ENCODE assay signal across 10 mouse cellular contexts in genomic region chr7:141324686-141325085, GRCm38 (mm10). TPM values are rescaled to one million over a fixed set of nuclear protein-coding genes. Genes with fewer than 3 reads are reported as not detected.
A peak's percentile ranks its signal among the peaks of the same experiment; 100 is the strongest.
DNase-seq lines count a peak whose midpoint lies in the region; ATAC-seq and TF ChIP-seq lines count a peak whose summit lies in the region.
"Had no signal": no experiment of that assay in that cellular context is flagged by ENCODE, and none has a peak within 500 bp of the region (broad histone marks: within the 10 kb centered on the region; RNA-seq: fewer than 3 reads in every experiment).

No protein-coding gene starts in this region.

- peak overlapping the region; percentile 26; the same call in 1 of the 2 replicates for H3K4me2 ChIP-seq in forebrain, embryonic 13.5 days
- H3K4me2 ChIP-seq in forebrain, embryonic 12.5 days, result no peak overlapping the region
- no peak overlapping the region for H3K4me2 ChIP-seq in limb, embryonic 13.5 days (replicated peaks)
- no peak overlapping the region for H3K4me2 ChIP-seq in limb, embryonic 14.5 days (replicated peaks; ENCODE audit: low read depth, low read length, severe bottlenecking)
- H3K4me2 ChIP-seq in lung, postnatal 0 days (replicated peaks; ENCODE audit: low read depth, low read length), result no peak overlapping the region
- H3K4me2 ChIP-seq: stomach, embryonic 15.5 days had no signal

- ATAC-seq in forebrain, embryonic 13.5 days, result no peak
- no peak for ATAC-seq in forebrain, embryonic 12.5 days (ENCODE audit: low FRiP score)
- ATAC-seq in limb, embryonic 13.5 days (ENCODE audit: low FRiP score, low read depth), result no peak
- no peak for ATAC-seq in limb, embryonic 14.5 days (ENCODE audit: low FRiP score, low read depth)
- no peak for ATAC-seq in lung, postnatal 0 days

- no peaks in the 10 kb centered on the region for H3K27me3 ChIP-seq in forebrain, embryonic 13.5 days
- no peaks in the 10 kb centered on the region for H3K27me3 ChIP-seq in forebrain, embryonic 12.5 days
- no peaks in the 10 kb centered on the region for H3K27me3 ChIP-seq in limb, embryonic 13.5 days
- no peaks in the 10 kb centered on the region for H3K27me3 ChIP-seq in limb, embryonic 10.5 days (ENCODE audit: low read depth, poor library complexity, severe bottlenecking)
- no peaks in the 10 kb centered on the region for H3K27me3 ChIP-seq in limb, embryonic 14.5 days (ENCODE audit: control insufficient read depth, insufficient read depth, low read length)
- no peaks in the 10 kb centered on the region for H3K27me3 ChIP-seq in lung, postnatal 0 days (replicated peaks; ENCODE audit: insufficient read depth, low read length)
- H3K27me3 ChIP-seq: stomach, embryonic 15.5 days had no signal

- peaks cover 35% of the 10 kb centered on the region for H3K4me1 ChIP-seq in forebrain, embryonic 13.5 days
- H3K4me1 ChIP-seq in forebrain, embryonic 12.5 days, result peaks cover 31% of the 10 kb centered on the region
- H3K4me1 ChIP-seq in limb, embryonic 13.5 days, result peaks cover 31% of the 10 kb centered on the region
- peaks cover 29% of the 10 kb centered on the region for H3K4me1 ChIP-seq in limb, embryonic 10.5 days
- H3K4me1 ChIP-seq in limb, embryonic 14.5 days (ENCODE audit: control insufficient read depth, insufficient read depth, low read length), result peaks cover 19% of the 10 kb centered on the region
- H3K4me1 ChIP-seq in lung, postnatal 0 days (ENCODE audit: insufficient read depth, low read depth, low read length), result peaks cover 17% of the 10 kb centered on the region; the same call in 1 of the 2 replicates

- no peak overlapping the region for H3K4me3 ChIP-seq in forebrain, embryonic 13.5 days
- no peak overlapping the region for H3K4me3 ChIP-seq in forebrain, embryonic 12.5 days (replicated peaks)
- no peak overlapping the region for H3K4me3 ChIP-seq in limb, embryonic 13.5 days
- no peak overlapping the region for H3K4me3 ChIP-seq in limb, embryonic 10.5 days
- no peak overlapping the region for H3K4me3 ChIP-seq in limb, embryonic 14.5 days (replicated peaks; ENCODE audit: low read length)
- H3K4me3 ChIP-seq in lung, postnatal 0 days (ENCODE audit: low read depth, low read length), result no peak overlapping the region
- H3K4me3 ChIP-seq: stomach, embryonic 15.5 days had no signal

- DNase-seq in limb, embryonic 10.5 days (ENCODE audit: low spot score), result no peak
- DNase-seq in fat pad, adult 2 months (ENCODE audit: extremely low read depth, low read depth, low spot score), result peak; percentile 28
- DNase-seq in limb, embryonic 14.5 days (ENCODE audit: low spot score), result no peak
- DNase-seq in Muller cell, postnatal 12 days (ENCODE audit: inconsistent ontology term), result no peak
- no peak for DNase-seq in lung, postnatal 0 days (ENCODE audit: low spot score)
- DNase-seq: lung, adult 2 months had no signal

- WGBS in forebrain, embryonic 13.5 days, result 88% methylated on average over 1 of the region's 1 CpGs
- WGBS in forebrain, embryonic 12.5 days, result 86% methylated on average over 1 of the region's 1 CpGs
- 100% methylated on average over 1 of the region's 1 CpGs for WGBS in limb, embryonic 13.5 days
- WGBS in limb, embryonic 10.5 days, result 100% methylated on average over 1 of the region's 1 CpGs
- WGBS in limb, embryonic 14.5 days, result 81% methylated on average over 1 of the region's 1 CpGs
- WGBS in lung, postnatal 0 days, result 94% methylated on average over 1 of the region's 1 CpGs

- H3K27ac ChIP-seq in forebrain, embryonic 13.5 days, result no peak overlapping the region
- H3K27ac ChIP-seq in forebrain, embryonic 12.5 days, result no peak overlapping the region
- no peak overlapping the region for H3K27ac ChIP-seq in limb, embryonic 13.5 days
- no peak overlapping the region for H3K27ac ChIP-seq in limb, embryonic 10.5 days
- H3K27ac ChIP-seq in limb, embryonic 14.5 days (replicated peaks; ENCODE audit: low read depth, low read length), result no peak overlapping the region
- no peak overlapping the region for H3K27ac ChIP-seq in lung, postnatal 0 days (ENCODE audit: low read length)
- H3K27ac ChIP-seq: stomach, embryonic 15.5 days had no signal

- H3K36me3 ChIP-seq in forebrain, embryonic 13.5 days (ENCODE audit: poor library complexity, severe bottlenecking), result peaks cover 46% of the 10 kb centered on the region
- peaks cover 48% of the 10 kb centered on the region for H3K36me3 ChIP-seq in forebrain, embryonic 12.5 days (replicated peaks)
- H3K36me3 ChIP-seq in limb, embryonic 13.5 days, result peaks cover 48% of the 10 kb centered on the region
- peaks cover 55% of the 10 kb centered on the region for H3K36me3 ChIP-seq in limb, embryonic 10.5 days
- peaks cover 45% of the 10 kb centered on the region for H3K36me3 ChIP-seq in limb, embryonic 14.5 days (ENCODE audit: control insufficient read depth, insufficient read depth, low read length)
- peaks cover 11% of the 10 kb centered on the region for H3K36me3 ChIP-seq in lung, postnatal 0 days (ENCODE audit: insufficient read depth, low read length)

- no peaks in the 10 kb centered on the region for H3K9me3 ChIP-seq in forebrain, embryonic 13.5 days (replicated peaks)
- no peaks in the 10 kb centered on the region for H3K9me3 ChIP-seq in forebrain, embryonic 12.5 days
- no peaks in the 10 kb centered on the region for H3K9me3 ChIP-seq in limb, embryonic 13.5 days
- no peaks in the 10 kb centered on the region for H3K9me3 ChIP-seq in limb, embryonic 10.5 days (replicated peaks)
- no peaks in the 10 kb centered on the region for H3K9me3 ChIP-seq in limb, embryonic 14.5 days (ENCODE audit: control insufficient read depth, low read length)
- H3K9me3 ChIP-seq in lung, postnatal 0 days (ENCODE audit: low read length), result no peaks in the 10 kb centered on the region
- H3K9me3 ChIP-seq: stomach, embryonic 15.5 days had no signal

- TF ChIP-seq POLR2A in limb, embryonic 14.5 days (IDR thresholded peaks at IDR 0.05; ENCODE audit: borderline replicate concordance, extremely low read depth, insufficient read depth, insufficient read length), result no peak

- no peak for TF ChIP-seq CTCF in lung, postnatal 0 days (IDR thresholded peaks at IDR 0.05)

- no peak overlapping the region for H3K9ac ChIP-seq in forebrain, embryonic 13.5 days
- no peak overlapping the region for H3K9ac ChIP-seq in forebrain, embryonic 12.5 days
- H3K9ac ChIP-seq in limb, embryonic 13.5 days, result peak overlapping the region; percentile 19; the same call in 1 of the 2 replicates
- H3K9ac ChIP-seq in limb, embryonic 14.5 days (ENCODE audit: low read depth, low read length, severe bottlenecking), result peak overlapping the region; percentile 31; the same call in 1 of the 2 replicates
- H3K9ac ChIP-seq in lung, postnatal 0 days (replicated peaks; ENCODE audit: low read depth), result no peak overlapping the region
- H3K9ac ChIP-seq: stomach, embryonic 15.5 days had no signal

- no peak for TF ChIP-seq EP300 in lung, postnatal 0 days (IDR thresholded peaks at IDR 0.05)

RNA-seq across cellular contexts. Expression of gene Deaf1, which starts 2.8 kb away (rescaled TPM):
- polyA plus RNA-seq in forebrain, embryonic 13.5 days (2015; fragmentation: Nextera tagmentation; extraction: Ambion mirVana), result 88.1 and 105 TPM in 2 replicates
- 74.0 and 78.4 TPM in 2 replicates for polyA plus RNA-seq in forebrain, embryonic 12.5 days (2016; fragmentation: Nextera tagmentation; extraction: Ambion mirVana)
- polyA plus RNA-seq in limb, embryonic 13.5 days (2015; fragmentation: Nextera tagmentation; extraction: Ambion mirVana), result 77.5 and 79.9 TPM in 2 replicates
- 44.1 and 59.5 TPM in 2 replicates for polyA plus RNA-seq in limb, embryonic 10.5 days (2016; fragmentation: Nextera tagmentation; extraction: Ambion mirVana)
- 47.0 TPM in 2 replicates for polyA plus RNA-seq in limb, embryonic 14.5 days (2012; rRNA removed)
- 82.6 and 89.1 TPM in 2 replicates for polyA plus RNA-seq in limb, embryonic 14.5 days (2014; fragmentation: Nextera tagmentation; extraction: Ambion mirVana)
- polyA plus RNA-seq in lung, postnatal 0 days (2015; fragmentation: Nextera tagmentation; extraction: Ambion mirVana), result 35.7 and 40.8 TPM in 2 replicates

RNA-seq across cellular contexts. Expression of gene Tmem80, which starts 2.9 kb away (rescaled TPM):
- 61.3 and 66.0 TPM in 2 replicates for polyA plus RNA-seq in forebrain, embryonic 13.5 days (2015; fragmentation: Nextera tagmentation; extraction: Ambion mirVana)
- polyA plus RNA-seq in forebrain, embryonic 12.5 days (2016; fragmentation: Nextera tagmentation; extraction: Ambion mirVana), result 59.9 and 63.6 TPM in 2 replicates
- 45.0 and 48.7 TPM in 2 replicates for polyA plus RNA-seq in limb, embryonic 13.5 days (2015; fragmentation: Nextera tagmentation; extraction: Ambion mirVana)
- polyA plus RNA-seq in limb, embryonic 10.5 days (2016; fragmentation: Nextera tagmentation; extraction: Ambion mirVana), result 42.9 and 46.1 TPM in 2 replicates
- 55.6 and 59.5 TPM in 2 replicates for polyA plus RNA-seq in limb, embryonic 14.5 days (2012; rRNA removed)
- polyA plus RNA-seq in limb, embryonic 14.5 days (2014; fragmentation: Nextera tagmentation; extraction: Ambion mirVana), result 23.4 and 23.6 TPM in 2 replicates
- polyA plus RNA-seq in lung, postnatal 0 days (2015; fragmentation: Nextera tagmentation; extraction: Ambion mirVana), result 34.7 and 44.1 TPM in 2 replicates

RNA-seq across cellular contexts. Expression of gene Eps8l2, which starts 14.0 kb away (rescaled TPM):
- polyA plus RNA-seq in forebrain, embryonic 13.5 days (2015; fragmentation: Nextera tagmentation; extraction: Ambion mirVana), result 0.43 and 0.64 TPM in 2 replicates
- polyA plus RNA-seq in forebrain, embryonic 12.5 days (2016; fragmentation: Nextera tagmentation; extraction: Ambion mirVana), result 1.2 and 1.7 TPM in 2 replicates
- polyA plus RNA-seq in limb, embryonic 13.5 days (2015; fragmentation: Nextera tagmentation; extraction: Ambion mirVana), result 7.4 and 10.3 TPM in 2 replicates
- 3.4 and 5.0 TPM in 2 replicates for polyA plus RNA-seq in limb, embryonic 10.5 days (2016; fragmentation: Nextera tagmentation; extraction: Ambion mirVana)
- polyA plus RNA-seq in limb, embryonic 14.5 days (2012; rRNA removed), result 20.3 and 22.4 TPM in 2 replicates
- 17.0 and 19.0 TPM in 2 replicates for polyA plus RNA-seq in limb, embryonic 14.5 days (2014; fragmentation: Nextera tagmentation; extraction: Ambion mirVana)
- 67.6 and 73.1 TPM in 2 replicates for polyA plus RNA-seq in lung, postnatal 0 days (2015; fragmentation: Nextera tagmentation; extraction: Ambion mirVana)

RNA-seq across cellular contexts. Expression of gene Drd4, which starts 32.9 kb away (rescaled TPM):
- 0.55 and 0.70 TPM in 2 replicates for polyA plus RNA-seq in forebrain, embryonic 13.5 days (2015; fragmentation: Nextera tagmentation; extraction: Ambion mirVana)
- 0.38 and 0.60 TPM in 2 replicates for polyA plus RNA-seq in forebrain, embryonic 12.5 days (2016; fragmentation: Nextera tagmentation; extraction: Ambion mirVana)
- 1.6 and 2.3 TPM in 2 replicates for polyA plus RNA-seq in limb, embryonic 13.5 days (2015; fragmentation: Nextera tagmentation; extraction: Ambion mirVana)
- polyA plus RNA-seq in limb, embryonic 10.5 days (2016; fragmentation: Nextera tagmentation; extraction: Ambion mirVana), result 0.68 and 0.93 TPM in 2 replicates
- polyA plus RNA-seq in limb, embryonic 14.5 days (2012; rRNA removed), result 3.1 and 4.0 TPM in 2 replicates
- polyA plus RNA-seq in limb, embryonic 14.5 days (2014; fragmentation: Nextera tagmentation; extraction: Ambion mirVana), result 1.5 and 2.0 TPM in 2 replicates
- polyA plus RNA-seq in lung, postnatal 0 days (2015; fragmentation: Nextera tagmentation; extraction: Ambion mirVana), result 0.12 and 0.17 TPM in 2 replicates
- polyA plus RNA-seq: lung, adult 2 months had no signal

RNA-seq across cellular contexts. Expression of gene Sct, which starts 45.8 kb away (rescaled TPM):
- 0.60 and 0.62 TPM in 2 replicates for polyA plus RNA-seq in forebrain, embryonic 13.5 days (2015; fragmentation: Nextera tagmentation; extraction: Ambion mirVana)
- polyA plus RNA-seq in forebrain, embryonic 12.5 days (2016; fragmentation: Nextera tagmentation; extraction: Ambion mirVana), result 0.70 TPM in 1 of 2 replicates, not detected in the other
- polyA plus RNA-seq in limb, embryonic 13.5 days (2015; fragmentation: Nextera tagmentation; extraction: Ambion mirVana), result 12.1 and 12.8 TPM in 2 replicates
- polyA plus RNA-seq in limb, embryonic 10.5 days (2016; fragmentation: Nextera tagmentation; extraction: Ambion mirVana), result 9.7 and 11.3 TPM in 2 replicates
- 17.5 and 17.6 TPM in 2 replicates for polyA plus RNA-seq in limb, embryonic 14.5 days (2012; rRNA removed)
- polyA plus RNA-seq in limb, embryonic 14.5 days (2014; fragmentation: Nextera tagmentation; extraction: Ambion mirVana), result 14.2 and 17.3 TPM in 2 replicates
- polyA plus RNA-seq in lung, postnatal 0 days (2015; fragmentation: Nextera tagmentation; extraction: Ambion mirVana), result 1.0 and 1.3 TPM in 2 replicates
- polyA plus RNA-seq: lung, adult 2 months had no signal

Comparison
In these comparisons a context has a peak if more than half of its experiments do, and no peak if none do; other contexts are left out.
1. H3K9ac ChIP-seq: peak in limb, embryonic 13.5 days (single experiment) and limb, embryonic 14.5 days (single experiment); none in forebrain, embryonic 13.5 days (single experiment), forebrain, embryonic 12.5 days (single experiment) and lung, postnatal 0 days (single experiment).